Mouse (Mus musculus) frontal cortex, postnatal 25 days (tissue): ENCODE results near the gene S1pr3.

Experiments used
- DNase-seq, 2 experiments: peaks; one replicate each; pipeline ENCODE4 v3.0.0; 2022; ENCODE audit warnings: low spot score in 2 of 2

S1pr3 gene

GRCm38 (mm10) chr13:51405731-51406320 lies 2.6 kb upstream of the S1pr3 start:
- no peak for DNase-seq

- no peak for DNase-seq
These were observed 760 bp upstream of the S1pr3 start for GRCm38 (mm10) chr13:51407541-51408217.

GRCm38 (mm10) chr13:51409936-51410481 lies 1.6 kb downstream of the S1pr3 start:
- DNase-seq, result no peak

GRCm38 (mm10) chr13:51411243-51411642 lies 2.8 kb downstream of the S1pr3 start:
- DNase-seq, result no peak

- DNase-seq, result no peak
These were observed 3.4 kb downstream of the S1pr3 start for GRCm38 (mm10) chr13:51411696-51412430.

- DNase-seq, result no peak
These were observed 5.0 kb downstream of the S1pr3 start for GRCm38 (mm10) chr13:51413461-51413860.

GRCm38 (mm10) chr13:51416727-51417126 lies 8.3 kb downstream of the S1pr3 start:
- DNase-seq, result no peak

GRCm38 (mm10) chr13:51417796-51418195 lies 9.4 kb downstream of the S1pr3 start:
- DNase-seq, result no peak

- DNase-seq, result peak; percentile 99
These were observed 10.0 kb downstream of the S1pr3 start for GRCm38 (mm10) chr13:51418268-51418941.

GRCm38 (mm10) chr13:51418942-51419451 lies 10.6 kb downstream of the S1pr3 start:
- DNase-seq, result no peak

GRCm38 (mm10) chr13:51419501-51419900 lies 11.1 kb downstream of the S1pr3 start:
- DNase-seq, result no peak

GRCm38 (mm10) chr13:51420861-51421260 lies 12.4 kb downstream of the S1pr3 start:
- DNase-seq, result peak in 1 of 2 experiments; percentile 29

- no peak for DNase-seq
These were observed 15.2 kb downstream of the S1pr3 start for GRCm38 (mm10) chr13:51423647-51424046.

GRCm38 (mm10) chr13:51424647-51425046 lies 16.2 kb downstream of the S1pr3 start:
- peak in 1 of 2 experiments; percentile 43 for DNase-seq

- DNase-seq, result no peak
These were observed 17.4 kb downstream of the S1pr3 start for GRCm38 (mm10) chr13:51425662-51426443.

GRCm38 (mm10) chr13:51433371-51433770 lies 24.9 kb downstream of the S1pr3 start:
- DNase-seq, result no peak

- no peak for DNase-seq
These were observed 26.0 kb downstream of the S1pr3 start for GRCm38 (mm10) chr13:51434460-51434859.

- DNase-seq, result no peak
These were observed 26.7 kb downstream of the S1pr3 start for GRCm38 (mm10) chr13:51435146-51435545.

GRCm38 (mm10) chr13:51437105-51438085 lies 29.0 kb downstream of the S1pr3 start:
- no peak for DNase-seq

- no peak for DNase-seq
These were observed 34.5 kb downstream of the S1pr3 start for GRCm38 (mm10) chr13:51442922-51443321.
